8 mouse cellular contexts compared by ENCODE assay signal in genomic region chrX:20547609-20548008, GRCm38 (mm10). TPM values are rescaled to one million over a fixed set of nuclear protein-coding genes. Genes with fewer than 3 reads are reported as not detected.
DNase-seq lines count a peak whose midpoint lies in the region; ATAC-seq and TF ChIP-seq lines count a peak whose summit lies in the region.

No protein-coding gene starts in this region.

- H3K27ac ChIP-seq in hindbrain, postnatal 0 days: no peak overlapping the region
- H3K27ac ChIP-seq in thymus, adult 2 months (ENCODE audit: control insufficient read depth, insufficient read depth, low read length): no peak overlapping the region

- DNase-seq in gastrocnemius, postnatal 10 days: peak; percentile 4
- no peak for DNase-seq in gastrocnemius, adult 18-20 months (ENCODE audit: low spot score)
- DNase-seq in adrenal gland, postnatal 10 days: peak; percentile 72
- no peak for DNase-seq in hindbrain, postnatal 0 days (ENCODE audit: low spot score)
- DNase-seq in lung, postnatal 36 days: peak; percentile 52
- DNase-seq in right cerebral cortex, postnatal 36 days (ENCODE audit: low spot score in 2 of 2): no peak
- no peak for DNase-seq in thymus, adult 2 months
- no peak for DNase-seq in natural killer cell, adult 2 months (ENCODE audit: low spot score in 2 of 2)

- TF ChIP-seq CTCF in hindbrain, postnatal 0 days (IDR thresholded peaks at IDR 0.05; ENCODE audit: low read depth): no peak
- no peak for TF ChIP-seq CTCF in thymus, adult 2 months (IDR thresholded peaks at IDR 0.05; ENCODE audit: borderline replicate concordance, control insufficient read depth, extremely low read depth, insufficient read depth, low read length, poor library complexity)

- no peaks in the 10 kb centered on the region for H3K4me1 ChIP-seq in hindbrain, postnatal 0 days (ENCODE audit: insufficient read depth, low read length)
- no peaks in the 10 kb centered on the region for H3K4me1 ChIP-seq in thymus, adult 2 months (replicated peaks; ENCODE audit: control insufficient read depth, insufficient read depth, low read length)

- 0 out of 2 replicates have a peak overlapping the region, but pooled peaks have one; percentile 34 for H3K4me3 ChIP-seq in hindbrain, postnatal 0 days (ENCODE audit: low read length)
- H3K4me3 ChIP-seq in thymus, adult 2 months (ENCODE audit: control insufficient read depth, insufficient read depth, low read length): no peak overlapping the region

- no peaks in the 10 kb centered on the region for H3K9me3 ChIP-seq in hindbrain, postnatal 0 days (ENCODE audit: low read length)

- no peaks in the 10 kb centered on the region for H3K27me3 ChIP-seq in hindbrain, postnatal 0 days (ENCODE audit: insufficient read depth, low read length)
- H3K27me3 ChIP-seq in thymus, adult 2 months (ENCODE audit: control insufficient read depth, insufficient read depth, low read length): no peaks in the 10 kb centered on the region

- TF ChIP-seq POLR2A in thymus, adult 2 months (IDR thresholded peaks at IDR 0.05; ENCODE audit: control insufficient read depth, extremely low read depth, insufficient read depth, low read length, poor library complexity): no peak

- peak overlapping the region; percentile 64 for H3K4me2 ChIP-seq in hindbrain, postnatal 0 days (ENCODE audit: low read depth, low read length)

- H3K9ac ChIP-seq in hindbrain, postnatal 0 days (replicated peaks; ENCODE audit: low read length): peak overlapping the region; percentile 43; the same call in 1 of the 2 replicates

- H3K36me3 ChIP-seq in hindbrain, postnatal 0 days (ENCODE audit: insufficient read depth, low read length): no peaks in the 10 kb centered on the region
- no peaks in the 10 kb centered on the region for H3K36me3 ChIP-seq in thymus, adult 2 months (ENCODE audit: control insufficient read depth, insufficient read depth, low read length)

- WGBS in hindbrain, postnatal 0 days: 42% methylated on average over 5 of the region's 5 CpGs
- WGBS in thymus, adult 2 months: 83% methylated on average over 5 of the region's 5 CpGs

- ATAC-seq in hindbrain, postnatal 0 days: 0 out of 2 replicates have a peak, but pooled peaks have one; percentile 12

RNA-seq across cellular contexts. Expression of gene Rgn, which starts 2.0 kb away (rescaled TPM):
- total RNA-seq in gastrocnemius, postnatal 10 days (2021): under 1 TPM in 1 of 2 experiments, not detected in 1; 0.32 TPM
- total RNA-seq in gastrocnemius, adult 18-20 months (2021): under 1 TPM in 1 of 2 experiments, not detected in 1; 0.31 TPM
- total RNA-seq in adrenal gland, postnatal 10 days (2021): 10 to 100 TPM; 40.7 to 74.4 TPM
- total RNA-seq in hindbrain, postnatal 0 days (2014; rRNA removed): 0.25 TPM in 1 of 2 replicates, not detected in the other
- 1.0 and 1.3 TPM in 2 replicates for polyA plus RNA-seq in hindbrain, postnatal 0 days (2015; fragmentation: Nextera tagmentation; extraction: Ambion mirVana)
- polyA plus RNA-seq in thymus, adult 2 months (2012; rRNA removed): 0.45 TPM in 1 of 2 replicates, not detected in the other

Comparison
In these comparisons a context has a peak if more than half of its experiments do, and no peak if none do; other contexts are left out.
1. DNase-seq: peak in gastrocnemius, postnatal 10 days (single experiment), adrenal gland, postnatal 10 days (single experiment) and lung, postnatal 36 days (single experiment); none in gastrocnemius, adult 18-20 months (single experiment), hindbrain, postnatal 0 days (single experiment), right cerebral cortex, postnatal 36 days (0 of 2), thymus, adult 2 months (single experiment) and natural killer cell, adult 2 months (0 of 2).
2. RNA of gene Rgn, which starts 2.0 kb away (total RNA-seq): 40.7 to 74.4 TPM in adrenal gland, postnatal 10 days; 0.32 TPM in gastrocnemius, postnatal 10 days, 0.31 TPM in gastrocnemius, adult 18-20 months and 0.25 TPM in hindbrain, postnatal 0 days; every median in the first group is over 10 times any median in the second.